Mouse (Mus musculus) myocyte (in vitro differentiated cells): ENCODE results near the gene Pacsin2. TPM values are rescaled to one million over a fixed set of nuclear protein-coding genes. Genes with fewer than 3 reads are reported as not detected.

Source experiments
- H3K27me3 ChIP-seq: one replicate; pipeline ENCODE4 v1.6.1; 2011; ENCODE audit not compliant: control insufficient read depth, insufficient read depth, insufficient read length
- H3K36me3 ChIP-seq: one replicate; pipeline ENCODE4 v1.6.1; 2011; ENCODE audit not compliant: control insufficient read depth, insufficient read depth
- H3K4me2 ChIP-seq: one replicate; pipeline ENCODE4 v1.6.1; 2011; ENCODE audit warnings: low read depth, control low read depth
- H3K4me3 ChIP-seq: one replicate; pipeline ENCODE4 v1.5.1; 2011; ENCODE audit warnings: mild to moderate bottlenecking, control low read depth, moderate library complexity
- H3K79me2 ChIP-seq: one replicate; pipeline ENCODE4 v1.6.1; 2011; ENCODE audit not compliant: control insufficient read depth, insufficient read depth
- H3ac ChIP-seq: one replicate; pipeline ENCODE4 v1.6.1; 2011; ENCODE audit not compliant: control insufficient read depth, insufficient read length
- CEBPB ChIP-seq: IDR thresholded peaks from 2 replicates; pipeline ENCODE4 v1.6.1; 2011; ENCODE audit warnings: mild to moderate bottlenecking, moderate library complexity; ENCODE audit not compliant: poor library complexity, insufficient read depth, severe bottlenecking
- E2F4 ChIP-seq: IDR thresholded peaks from one replicate; pipeline ENCODE4 v1.6.1; 2011; ENCODE audit warnings: mild to moderate bottlenecking, control low read depth, moderate library complexity; ENCODE audit not compliant: insufficient read depth
- MAX ChIP-seq: IDR thresholded peaks from one replicate; pipeline ENCODE4 v1.6.1; 2011; ENCODE audit warnings: low read depth, mild to moderate bottlenecking, control low read depth
- MYOD1 ChIP-seq, 3 experiments: IDR thresholded peaks; one replicate each; pipeline ENCODE4 v1.6.1; 2011; ENCODE audit warnings: control low read depth in 2 of 3, low read depth in 2 of 3, mild to moderate bottlenecking in 2 of 3, moderate library complexity in 1 of 3; ENCODE audit not compliant: insufficient read length in 2 of 3, control insufficient read depth in 1 of 3
- MYOG ChIP-seq, 3 experiments: IDR thresholded peaks; one replicate each; pipeline ENCODE4 v1.6.1; 2011; ENCODE audit warnings: control low read depth in 2 of 3, low read depth in 2 of 3, mild to moderate bottlenecking in 2 of 3; ENCODE audit not compliant: insufficient read length in 2 of 3, control insufficient read depth in 1 of 3, insufficient read depth in 1 of 3
- POLR2A ChIP-seq: IDR thresholded peaks from one replicate; pipeline ENCODE4 v1.6.1; 2011; ENCODE audit warnings: low read depth, mild to moderate bottlenecking, control low read depth, moderate library complexity; ENCODE audit not compliant: insufficient read length
- POLR2AphosphoS2 ChIP-seq: IDR thresholded peaks from one replicate; pipeline ENCODE4 v1.6.1; 2011; ENCODE audit warnings: low read depth, control low read depth; ENCODE audit not compliant: insufficient read length
- REST ChIP-seq: IDR thresholded peaks from one replicate; pipeline ENCODE4 v1.6.1; 2011; ENCODE audit warnings: mild to moderate bottlenecking, control low read depth, moderate library complexity; ENCODE audit not compliant: insufficient read depth, insufficient read length
- SRF ChIP-seq: IDR thresholded peaks from one replicate; pipeline ENCODE4 v1.6.1; 2011; ENCODE audit warnings: low read depth; ENCODE audit not compliant: control insufficient read depth, insufficient read length
- TCF12 ChIP-seq: IDR thresholded peaks from one replicate; pipeline ENCODE4 v1.6.1; 2011; ENCODE audit warnings: mild to moderate bottlenecking, control low read depth; ENCODE audit not compliant: poor library complexity, insufficient read depth, severe bottlenecking
- TCF3 ChIP-seq: IDR thresholded peaks from one replicate; pipeline ENCODE4 v1.6.1; 2011; ENCODE audit warnings: low read depth, control low read depth; ENCODE audit not compliant: insufficient read length
- USF1 ChIP-seq: IDR thresholded peaks from one replicate; pipeline ENCODE4 v1.6.1; 2011; ENCODE audit warnings: low read depth, mild to moderate bottlenecking, control low read depth, moderate library complexity
- polyA plus RNA-seq: library from polyadenylated mRNA; unstranded; fragments of >200 nt; fragmentation: generic; extraction: Trizol; gene quantifications from one replicate; pipeline ENCODE4 v1.2.1, GENCODE M21; 2012; ENCODE audit warnings: missing spikeins

The Pacsin2 gene
- polyA plus RNA-seq, 1 experiment = 122 TPM

DNA sequence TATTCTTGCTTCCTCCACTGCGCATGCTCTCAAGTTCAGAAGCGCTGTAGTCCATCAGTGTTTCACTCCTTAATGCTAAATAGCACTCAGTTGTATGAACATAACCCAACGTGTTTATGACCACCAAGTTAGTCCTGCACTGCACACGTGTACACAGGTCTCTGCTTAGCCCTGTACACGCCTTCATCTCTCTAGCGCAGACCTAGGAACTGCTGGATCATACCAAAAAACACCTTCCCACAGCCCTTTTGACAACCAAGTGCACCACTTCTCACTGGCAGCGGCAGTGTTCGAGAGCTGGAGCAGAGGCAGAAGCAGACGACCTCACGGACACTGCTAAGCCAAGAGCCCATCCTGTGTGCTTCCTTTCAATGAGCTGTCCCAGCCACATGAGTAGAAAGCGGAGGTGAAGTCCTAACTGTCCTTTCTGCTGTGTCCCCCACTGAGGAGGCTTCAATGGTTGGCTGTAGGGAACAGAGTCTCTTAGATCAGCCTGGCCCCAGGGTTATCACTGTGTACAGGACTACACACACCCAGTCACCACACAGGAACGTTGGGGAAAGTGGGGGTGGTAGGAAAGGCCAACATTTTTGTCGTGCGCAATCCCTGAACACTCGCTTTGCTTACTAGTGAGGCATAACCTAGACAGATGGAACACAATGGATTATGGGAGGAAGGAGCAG lies 42.0 kb downstream of the Pacsin2 start:
- TF ChIP-seq POLR2A = no peak
- no peak for TF ChIP-seq USF1
- no peak for TF ChIP-seq SRF
- TF ChIP-seq CEBPB = no peak
- no peak for TF ChIP-seq MAX
- TF ChIP-seq POLR2AphosphoS2 = no peak
- no peak for TF ChIP-seq TCF12
- TF ChIP-seq MYOD1 (IDR thresholded peaks at IDR 0.05; ENCODE audit: control insufficient read depth in 1 of 3, insufficient read length in 2 of 3, low read depth in 2 of 3) = no peak
- TF ChIP-seq MYOG (IDR thresholded peaks at IDR 0.05; ENCODE audit: control insufficient read depth in 1 of 3, insufficient read depth in 1 of 3, insufficient read length in 2 of 3, low read depth in 2 of 3) = no peak
- no peak for TF ChIP-seq REST
- no peak for TF ChIP-seq E2F4
- TF ChIP-seq TCF3 = no peak
- H3K4me2 ChIP-seq = no peak overlapping the region
- H3K36me3 ChIP-seq = no peaks in the 10 kb centered on the region
- H3K27me3 ChIP-seq = no peaks in the 10 kb centered on the region
- peaks cover 99% of the 10 kb centered on the region for H3K79me2 ChIP-seq
- H3K4me3 ChIP-seq = no peak overlapping the region
- H3ac ChIP-seq = no peak overlapping the region

GRCm38 (mm10) chr15:83419562-83419961 lies 44.8 kb downstream of the Pacsin2 start:
- H3K27me3 ChIP-seq = no peaks in the 10 kb centered on the region
- no peak overlapping the region for H3K4me2 ChIP-seq
- no peaks in the 10 kb centered on the region for H3K36me3 ChIP-seq
- no peak for TF ChIP-seq MYOG (IDR thresholded peaks at IDR 0.05; ENCODE audit: control insufficient read depth in 1 of 3, insufficient read depth in 1 of 3, insufficient read length in 2 of 3, low read depth in 2 of 3)
- TF ChIP-seq MAX = no peak
- TF ChIP-seq TCF3 = no peak
- TF ChIP-seq CEBPB = no peak
- H3K4me3 ChIP-seq = no peak overlapping the region
- no peak overlapping the region for H3ac ChIP-seq
- H3K79me2 ChIP-seq = peaks cover 99% of the 10 kb centered on the region

DNA sequence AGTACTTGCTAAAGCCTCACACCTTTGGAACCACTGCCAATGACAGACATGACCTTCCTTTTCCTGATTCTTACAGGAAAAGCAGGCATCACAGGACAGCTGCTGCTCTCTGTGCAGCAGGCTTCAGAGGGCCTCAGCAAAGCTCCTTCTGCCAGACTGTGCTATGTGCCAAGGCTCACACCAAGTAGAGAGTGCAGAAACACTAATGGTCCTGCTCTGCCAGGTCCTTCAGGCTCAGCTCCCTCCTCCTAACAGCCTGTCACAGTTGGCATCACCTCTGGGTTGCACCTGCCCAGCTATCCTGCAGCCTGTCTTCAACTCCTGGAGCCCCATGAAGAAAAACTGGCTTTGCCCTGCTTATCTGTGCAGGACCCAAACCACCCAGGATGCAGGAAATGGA lies 45.7 kb downstream of the Pacsin2 start:
- Histone ChIP-seq H3K36me3 (no peaks in the 10 kb centered on the region), H3K79me2 (peaks cover 99% of the 10 kb centered on the region), H3K27me3 (no peaks in the 10 kb centered on the region), H3K4me3 (no peak overlapping the region), H3K4me2 (no peak overlapping the region), H3ac (no peak overlapping the region)
- TF ChIP-seq POLR2A (no peak), MYOG (IDR thresholded peaks at IDR 0.05; ENCODE audit: control insufficient read depth in 1 of 3, insufficient read depth in 1 of 3, insufficient read length in 2 of 3, low read depth in 2 of 3) (peak in 2 of 3 experiments; percentile 32 to 39), MYOD1 (IDR thresholded peaks at IDR 0.05; ENCODE audit: control insufficient read depth in 1 of 3, insufficient read length in 2 of 3, low read depth in 2 of 3) (peak in 1 of 3 experiments; percentile 13)

DNA sequence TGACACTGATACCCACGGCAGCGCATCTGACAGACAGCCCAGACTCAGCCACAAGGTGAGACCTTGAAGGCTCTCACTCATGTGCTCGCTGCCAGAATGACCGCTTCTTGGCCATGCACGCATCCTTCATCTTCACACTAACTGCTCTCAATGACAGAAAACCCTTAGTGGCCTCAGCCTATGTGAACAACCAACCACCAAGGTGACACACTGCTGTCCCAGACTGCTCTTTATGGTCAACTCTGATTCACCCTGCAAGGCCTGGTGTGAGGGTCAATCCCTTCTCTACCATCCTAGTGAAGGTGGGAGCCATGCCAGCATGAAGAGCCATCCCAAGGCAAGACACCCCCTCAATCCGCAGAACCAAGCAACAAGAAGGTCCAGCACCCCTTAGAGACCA lies 46.5 kb downstream of the Pacsin2 start:
- TF ChIP-seq REST = no peak
- no peak for TF ChIP-seq POLR2AphosphoS2
- no peak for TF ChIP-seq CEBPB
- TF ChIP-seq TCF12 = no peak
- no peak for TF ChIP-seq POLR2A
- no peak for TF ChIP-seq MYOD1 (IDR thresholded peaks at IDR 0.05; ENCODE audit: control insufficient read depth in 1 of 3, insufficient read length in 2 of 3, low read depth in 2 of 3)
- TF ChIP-seq MAX = no peak
- TF ChIP-seq TCF3 = no peak
- H3K79me2 ChIP-seq = peaks cover 99% of the 10 kb centered on the region
- H3K36me3 ChIP-seq = no peaks in the 10 kb centered on the region
- H3K27me3 ChIP-seq = no peaks in the 10 kb centered on the region
- no peak overlapping the region for H3K4me3 ChIP-seq
- H3ac ChIP-seq = no peak overlapping the region
- H3K4me2 ChIP-seq = peak overlapping the region; percentile 69

DNA sequence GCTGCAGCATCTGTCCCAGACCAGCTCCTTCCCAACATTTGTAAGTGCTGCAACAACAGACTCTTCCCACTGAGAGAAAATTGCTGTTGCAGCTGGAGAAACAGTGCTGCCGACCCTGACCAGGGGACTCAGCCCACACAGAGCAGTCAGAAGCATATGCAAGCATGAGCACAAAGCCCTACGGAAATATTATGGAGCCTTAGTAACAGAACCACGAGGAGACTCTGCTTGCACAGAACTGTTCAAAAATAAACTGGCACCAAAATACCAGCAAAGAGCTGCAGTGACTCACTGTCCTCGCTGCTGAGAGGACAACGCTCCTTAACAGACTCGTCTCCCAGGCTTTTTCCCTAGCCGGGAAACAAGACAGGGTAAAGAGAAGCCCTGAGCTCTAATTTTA lies 47.0 kb downstream of the Pacsin2 start:
- H3K4me3 ChIP-seq = no peak overlapping the region
- peaks cover 99% of the 10 kb centered on the region for H3K79me2 ChIP-seq
- H3K27me3 ChIP-seq = no peaks in the 10 kb centered on the region
- H3K36me3 ChIP-seq = no peaks in the 10 kb centered on the region
- peak overlapping the region; percentile 69 for H3K4me2 ChIP-seq
- no peak for TF ChIP-seq MYOD1 (IDR thresholded peaks at IDR 0.05; ENCODE audit: control insufficient read depth in 1 of 3, insufficient read length in 2 of 3, low read depth in 2 of 3)
- TF ChIP-seq POLR2A = no peak
- no peak for TF ChIP-seq E2F4
- no peak for TF ChIP-seq TCF3
- no peak overlapping the region for H3ac ChIP-seq

- H3K79me2 ChIP-seq = peaks cover 99% of the 10 kb centered on the region
- no peak overlapping the region for H3K4me3 ChIP-seq
- H3K4me2 ChIP-seq = no peak overlapping the region
- H3ac ChIP-seq = no peak overlapping the region
- H3K36me3 ChIP-seq = no peaks in the 10 kb centered on the region
- TF ChIP-seq POLR2A (no peak), TCF3 (no peak), SRF (no peak), TCF12 (no peak), MYOG (IDR thresholded peaks at IDR 0.05; ENCODE audit: control insufficient read depth in 1 of 3, insufficient read depth in 1 of 3, insufficient read length in 2 of 3, low read depth in 2 of 3) (no peak), E2F4 (no peak), POLR2AphosphoS2 (no peak), CEBPB (no peak), REST (no peak), USF1 (no peak), MAX (no peak), MYOD1 (IDR thresholded peaks at IDR 0.05; ENCODE audit: control insufficient read depth in 1 of 3, insufficient read length in 2 of 3, low read depth in 2 of 3) (no peak)
- H3K27me3 ChIP-seq = no peaks in the 10 kb centered on the region
Observed at GRCm38 (mm10) chr15:83415391-83415790, 49.0 kb downstream of the Pacsin2 start.
